Mouse (Mus musculus): ENCODE measurements around the gene Olfr364-ps1. TPM values are rescaled to one million over a fixed set of nuclear protein-coding genes. Genes with fewer than 3 reads are reported as not detected.

Olfr364-ps1 gene
- polyA plus RNA-seq (2014; fragmentation: Nextera tagmentation; extraction: Ambion mirVana): not detected in 2 replicates

- DNase-seq (no peak), ATAC-seq (ENCODE audit: low FRiP score, low TSS enrichment) (no peak)
- 85% methylated on average over 3 of the region's 3 CpGs for WGBS
- H3K27ac ChIP-seq (replicated peaks; ENCODE audit: low read depth, low read length): no peak within 1 kb of the TSS
- H3K9ac ChIP-seq (replicated peaks; ENCODE audit: low read length): no peak within 1 kb of the TSS
- H3K4me1 ChIP-seq (ENCODE audit: control insufficient read depth, insufficient read depth, low read length): no peaks in the 10 kb centered on the region
- no peaks in the 10 kb centered on the region for H3K27me3 ChIP-seq (ENCODE audit: control insufficient read depth, insufficient read depth, low read length)
- no peak within 1 kb of the TSS for H3K4me2 ChIP-seq (ENCODE audit: low read length)
- H3K36me3 ChIP-seq (ENCODE audit: control insufficient read depth, insufficient read depth, low read length): no peaks in the 10 kb centered on the region
- H3K4me3 ChIP-seq (replicated peaks; ENCODE audit: low read depth, low read length): no peak within 1 kb of the TSS
- H3K9me3 ChIP-seq (ENCODE audit: control insufficient read depth, low read length): peaks cover 5% of the 10 kb centered on the region
Measured at GRCm38 (mm10) chr2:37139022-37139421, at the start of gene Olfr364-ps1. Gene Olfr364-ps1, plus strand, starts transcription at chr2:37139322.

GRCm38 (mm10) chr2:37117810-37118209, 21.3 kb upstream of the Olfr364-ps1 start, which contains the start of gene Olfr362:
Gene Olfr362, minus strand, starts transcription at chr2:37117910.
- Histone ChIP-seq H3K4me2 (ENCODE audit: low read length) (no peak within 1 kb of the TSS), H3K4me1 (ENCODE audit: control insufficient read depth, insufficient read depth, low read length) (no peaks in the 10 kb centered on the region), H3K9ac (replicated peaks; ENCODE audit: low read length) (no peak within 1 kb of the TSS), H3K27ac (replicated peaks; ENCODE audit: low read depth, low read length) (no peak within 1 kb of the TSS), H3K4me3 (replicated peaks; ENCODE audit: low read depth, low read length) (no peak within 1 kb of the TSS), H3K36me3 (ENCODE audit: control insufficient read depth, insufficient read depth, low read length) (no peaks in the 10 kb centered on the region), H3K9me3 (ENCODE audit: control insufficient read depth, low read length) (peaks cover 8% of the 10 kb centered on the region; the same call in 1 of the 2 replicates), H3K27me3 (ENCODE audit: control insufficient read depth, insufficient read depth, low read length) (no peaks in the 10 kb centered on the region)
- ATAC-seq (ENCODE audit: low FRiP score, low TSS enrichment) (no peak), DNase-seq (no peak)
- whole genome bisulfite sequencing: 91% methylated on average over 1 of the region's 1 CpGs

GRCm38 (mm10) chr2:37187898-37188297, 48.8 kb downstream of the Olfr364-ps1 start, which contains the start of gene Olfr365:
Gene Olfr365, plus strand, starts transcription at chr2:37188198.
- H3K4me1 ChIP-seq (ENCODE audit: control insufficient read depth, insufficient read depth, low read length): no peaks in the 10 kb centered on the region
- no peak within 1 kb of the TSS for H3K4me2 ChIP-seq (ENCODE audit: low read length)
- WGBS: 74% methylated on average over 3 of the region's 3 CpGs
- no peaks in the 10 kb centered on the region for H3K27me3 ChIP-seq (ENCODE audit: control insufficient read depth, insufficient read depth, low read length)
- DNase-seq (no peak), ATAC-seq (ENCODE audit: low FRiP score, low TSS enrichment) (no peak)
- no peak within 1 kb of the TSS for H3K9ac ChIP-seq (replicated peaks; ENCODE audit: low read length)
- H3K36me3 ChIP-seq (ENCODE audit: control insufficient read depth, insufficient read depth, low read length): no peaks in the 10 kb centered on the region
- H3K4me3 ChIP-seq (replicated peaks; ENCODE audit: low read depth, low read length): no peak within 1 kb of the TSS
- peaks cover 10% of the 10 kb centered on the region; the same call in 1 of the 2 replicates for H3K9me3 ChIP-seq (ENCODE audit: control insufficient read depth, low read length)
- H3K27ac ChIP-seq (replicated peaks; ENCODE audit: low read depth, low read length): no peak within 1 kb of the TSS

Other genes with a start within 250 kb of the Olfr364-ps1 start
- not detected in 2 replicates for gene Olfr353, start 246.4 kb upstream of the Olfr364-ps1 start, polyA plus RNA-seq (2014; fragmentation: Nextera tagmentation; extraction: Ambion mirVana)
- not detected in 2 replicates for gene Olfr354, start 233.6 kb upstream of the Olfr364-ps1 start, polyA plus RNA-seq (2014; fragmentation: Nextera tagmentation; extraction: Ambion mirVana)
- not detected in 2 replicates for gene Olfr355, start 210.4 kb upstream of the Olfr364-ps1 start, polyA plus RNA-seq (2014; fragmentation: Nextera tagmentation; extraction: Ambion mirVana)
- not detected in 2 replicates for gene Olfr356, start 202.2 kb upstream of the Olfr364-ps1 start, polyA plus RNA-seq (2014; fragmentation: Nextera tagmentation; extraction: Ambion mirVana)
- not detected in 2 replicates for gene Olfr357, start 145.5 kb upstream of the Olfr364-ps1 start, polyA plus RNA-seq (2014; fragmentation: Nextera tagmentation; extraction: Ambion mirVana)
- not detected in 2 replicates for gene Olfr358, start 130.0 kb upstream of the Olfr364-ps1 start, polyA plus RNA-seq (2014; fragmentation: Nextera tagmentation; extraction: Ambion mirVana)
- not detected in 2 replicates for gene Olfr360, start 73.6 kb upstream of the Olfr364-ps1 start, polyA plus RNA-seq (2014; fragmentation: Nextera tagmentation; extraction: Ambion mirVana)
- not detected in 2 replicates for gene Olfr361, start 50.0 kb upstream of the Olfr364-ps1 start, polyA plus RNA-seq (2014; fragmentation: Nextera tagmentation; extraction: Ambion mirVana)
- gene Olfr362, start 21.4 kb upstream of the Olfr364-ps1 start, polyA plus RNA-seq (2014; fragmentation: Nextera tagmentation; extraction: Ambion mirVana): not detected in 2 replicates
- gene Olfr365, start 48.9 kb downstream of the Olfr364-ps1 start, polyA plus RNA-seq (2014; fragmentation: Nextera tagmentation; extraction: Ambion mirVana): not detected in 2 replicates
- gene Olfr366, start 72.3 kb downstream of the Olfr364-ps1 start, polyA plus RNA-seq (2014; fragmentation: Nextera tagmentation; extraction: Ambion mirVana): not detected in 2 replicates
- not detected in 2 replicates for gene Olfr368, start 187.2 kb downstream of the Olfr364-ps1 start, polyA plus RNA-seq (2014; fragmentation: Nextera tagmentation; extraction: Ambion mirVana)
- gene Pdcl, start 220.0 kb downstream of the Olfr364-ps1 start, polyA plus RNA-seq (2014; fragmentation: Nextera tagmentation; extraction: Ambion mirVana): 59.2 and 77.6 TPM in 2 replicates